Mouse (Mus musculus): ENCODE measurements around the gene Cdc42bpg. TPM values are rescaled to one million over a fixed set of nuclear protein-coding genes. Genes with fewer than 3 reads are reported as not detected.

Cdc42bpg gene
- polyA plus RNA-seq, 1 experiment from 2014 or later, result 0.38 TPM

DNA sequence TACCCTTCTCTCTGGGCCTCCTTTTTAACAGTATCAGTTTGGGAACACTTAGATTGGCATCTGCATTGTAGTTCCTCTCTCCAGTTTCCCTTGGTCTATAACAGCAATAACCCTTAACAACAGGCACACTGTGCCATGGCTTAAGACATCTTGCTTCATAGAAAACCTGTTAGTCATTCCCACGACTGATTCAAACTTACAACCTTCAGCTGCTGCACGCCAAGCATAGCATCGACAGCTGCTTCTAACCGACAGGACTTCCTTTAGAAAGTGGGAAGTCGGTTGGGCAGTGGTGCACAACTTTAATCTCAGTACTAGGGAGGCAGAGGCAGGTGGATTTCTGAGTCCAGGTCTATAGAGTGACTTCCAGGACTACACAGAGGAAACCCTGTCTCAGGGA, 24.9 kb downstream of the Cdc42bpg start:
- Histone ChIP-seq H3K36me3 (no peaks in the 10 kb centered on the region), H3K27ac (no peak overlapping the region), H3K9me3 (no peaks in the 10 kb centered on the region), H3K4me1 (peaks cover 26% of the 10 kb centered on the region), H3K27me3 (ENCODE audit: insufficient read depth, poor library complexity, severe bottlenecking) (no peaks in the 10 kb centered on the region), H3K4me3 (no peak overlapping the region)
- WGBS, result 58% methylated on average over 5 of the region's 5 CpGs
- DNase-seq (ENCODE audit: low spot score), result no peak

DNA sequence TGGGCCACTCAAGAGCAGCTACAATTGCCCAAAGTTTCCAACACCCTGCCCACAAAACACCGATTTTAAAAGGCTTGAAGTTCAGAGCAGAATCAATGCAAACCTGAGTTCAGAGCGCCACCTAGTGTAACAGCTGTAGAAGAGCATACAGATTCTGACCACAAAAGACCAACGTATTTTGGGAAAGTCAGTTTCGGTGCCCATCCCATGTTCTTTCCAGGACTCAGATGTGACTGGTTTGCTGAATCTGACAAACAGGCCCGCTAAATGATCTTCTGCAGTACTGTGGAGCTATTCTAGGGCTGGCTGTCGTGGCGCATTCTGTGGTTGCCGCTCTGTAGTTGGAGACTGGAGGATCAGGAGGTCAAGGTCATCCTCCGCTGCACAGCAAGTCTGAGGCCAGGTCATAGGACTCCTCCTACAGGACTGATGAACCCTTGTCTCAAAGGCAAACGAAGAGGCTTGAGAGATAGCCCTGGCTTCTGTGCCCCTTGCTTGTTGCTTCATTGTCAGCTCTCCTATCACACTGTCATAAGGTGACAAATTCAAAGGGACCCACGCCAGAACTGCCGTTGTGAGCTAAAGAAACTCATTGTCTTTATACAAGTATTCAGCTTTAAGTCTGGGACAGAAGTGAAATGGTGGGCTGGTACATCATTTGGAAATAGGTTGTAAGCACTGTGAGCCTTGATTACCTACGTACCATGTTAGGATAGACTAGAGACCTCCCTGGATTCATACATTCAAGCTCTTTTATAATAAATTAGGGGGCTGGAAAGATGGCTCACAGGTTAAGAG, 25.7 kb downstream of the Cdc42bpg start:
- Histone ChIP-seq H3K4me1 (peaks cover 33% of the 10 kb centered on the region), H3K27ac (peak overlapping the region; percentile 82), H3K4me3 (peak overlapping the region; percentile 35), H3K36me3 (peaks cover 5% of the 10 kb centered on the region), H3K27me3 (ENCODE audit: insufficient read depth, poor library complexity, severe bottlenecking) (no peaks in the 10 kb centered on the region), H3K9me3 (no peaks in the 10 kb centered on the region)
- 25% methylated on average over 13 of the region's 13 CpGs for WGBS
- no peak for DNase-seq (ENCODE audit: low spot score)

DNA sequence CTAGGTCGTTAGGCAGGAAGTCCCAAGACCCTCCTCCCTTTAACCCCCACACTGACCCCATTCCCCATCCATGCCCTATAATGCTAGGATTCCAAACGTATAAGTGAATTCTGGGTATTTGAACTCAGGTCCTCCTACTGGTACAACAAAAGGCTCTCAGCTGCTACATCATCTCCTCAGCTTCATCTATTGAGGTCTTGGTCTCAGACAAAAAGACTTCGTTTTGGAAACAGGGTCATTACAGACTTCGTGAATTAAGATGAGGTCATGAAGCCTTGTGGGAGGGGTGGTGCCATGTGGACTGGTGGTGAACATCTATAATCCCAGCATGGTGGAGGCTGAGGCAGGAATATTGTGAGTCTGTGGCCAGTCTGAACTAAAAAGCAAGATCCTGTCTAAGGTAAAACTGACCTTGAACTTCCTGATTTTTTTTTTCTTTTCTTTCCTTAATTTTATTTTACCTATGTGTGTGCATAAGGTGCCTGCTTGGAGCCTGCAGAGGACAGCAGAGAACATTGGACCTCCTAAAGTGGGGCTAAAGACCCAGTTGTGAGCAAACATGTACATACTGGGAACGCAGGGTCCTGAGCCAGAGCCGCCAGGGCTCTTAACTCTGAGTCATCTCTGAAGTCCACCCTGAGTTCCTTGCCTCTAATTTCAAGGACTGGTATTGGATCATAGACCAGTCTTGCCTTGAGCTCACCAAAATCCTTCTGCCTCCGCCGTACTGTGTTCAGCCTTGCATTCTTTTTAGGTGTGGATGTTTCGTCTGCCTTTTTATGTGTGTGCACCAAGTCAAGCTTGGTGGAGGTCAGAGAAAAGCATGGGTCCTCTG, 27.7 kb downstream of the Cdc42bpg start:
- H3K27me3 ChIP-seq (ENCODE audit: insufficient read depth, poor library complexity, severe bottlenecking), result no peaks in the 10 kb centered on the region
- 69% methylated on average over 9 of the region's 9 CpGs for WGBS
- no peak for DNase-seq (ENCODE audit: low spot score)
- H3K9me3 ChIP-seq, result no peaks in the 10 kb centered on the region
- peak overlapping the region; percentile 91 for H3K27ac ChIP-seq
- peaks cover 39% of the 10 kb centered on the region for H3K4me1 ChIP-seq
- H3K36me3 ChIP-seq, result peaks cover 26% of the 10 kb centered on the region
- peak overlapping the region; percentile 87 for H3K4me3 ChIP-seq

DNA sequence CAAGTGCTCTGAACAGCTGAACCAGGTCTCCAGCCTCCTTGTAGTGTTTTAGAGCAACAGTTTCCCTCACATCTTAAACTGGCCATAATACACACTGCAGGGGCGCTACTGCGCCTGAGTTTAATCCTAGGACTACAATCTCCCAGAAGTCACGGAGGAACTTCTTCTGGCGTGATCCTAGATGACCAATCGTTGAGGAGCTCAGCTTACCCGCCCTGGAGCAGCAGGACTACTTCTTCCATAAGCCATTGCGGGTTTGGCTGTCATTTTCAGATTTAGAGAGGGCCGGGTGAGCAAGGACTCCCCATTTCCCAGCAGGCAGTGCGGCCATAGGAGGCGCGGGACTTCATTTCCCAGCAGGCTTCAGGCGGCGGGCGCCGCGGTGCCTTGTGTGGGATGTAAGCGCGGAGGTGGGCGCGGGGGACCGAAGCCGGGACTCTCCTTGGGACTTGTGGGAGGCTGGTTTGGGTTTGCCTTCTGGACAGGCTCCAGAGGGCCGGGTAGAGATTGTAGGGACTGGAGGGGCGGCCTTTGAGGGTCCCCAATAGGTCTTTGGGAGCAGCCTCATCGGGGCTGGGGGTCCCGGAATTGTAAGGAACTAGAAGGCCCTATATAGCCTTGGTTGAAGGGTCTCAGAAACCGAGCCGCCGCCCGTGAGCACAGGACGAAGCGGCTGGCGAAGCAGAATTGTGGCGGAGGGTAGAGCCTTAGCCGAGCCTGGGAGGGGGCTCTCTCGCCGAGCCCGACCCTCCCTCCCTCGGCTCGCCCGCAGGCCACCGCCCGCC, 28.6 kb downstream of the Cdc42bpg start, which contains the start of gene Men1:
Gene Men1 (plus strand): TSS at position 307 of the 785 bp plus-strand sequence.
- DNase-seq (ENCODE audit: low spot score), result peak; percentile 99
- peaks cover 42% of the 10 kb centered on the region for H3K4me1 ChIP-seq
- under 1% methylated on average over 43 of the region's 43 CpGs for WGBS
- peak within 1 kb of the TSS; percentile 87 for H3K4me3 ChIP-seq
- peak within 1 kb of the TSS; percentile 91 for H3K27ac ChIP-seq
- peaks cover 35% of the 10 kb centered on the region for H3K36me3 ChIP-seq
- no peaks in the 10 kb centered on the region for H3K27me3 ChIP-seq (ENCODE audit: insufficient read depth, poor library complexity, severe bottlenecking)
- H3K9me3 ChIP-seq, result no peaks in the 10 kb centered on the region

DNA sequence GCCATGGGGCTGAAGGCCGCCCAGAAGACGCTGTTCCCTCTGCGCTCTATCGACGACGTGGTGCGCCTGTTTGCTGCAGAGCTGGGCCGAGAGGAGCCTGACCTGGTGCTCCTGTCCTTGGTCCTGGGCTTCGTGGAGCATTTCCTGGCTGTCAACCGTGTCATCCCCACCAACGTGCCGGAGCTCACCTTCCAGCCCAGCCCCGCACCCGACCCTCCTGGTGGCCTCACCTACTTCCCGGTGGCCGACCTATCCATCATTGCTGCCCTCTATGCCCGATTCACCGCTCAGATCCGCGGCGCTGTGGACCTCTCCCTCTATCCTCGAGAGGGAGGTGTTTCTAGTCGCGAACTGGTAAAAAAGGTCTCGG, 29.2 kb downstream of the Cdc42bpg start:
- Histone ChIP-seq H3K4me3 (peak overlapping the region; percentile 87), H3K4me1 (peaks cover 47% of the 10 kb centered on the region), H3K27me3 (ENCODE audit: insufficient read depth, poor library complexity, severe bottlenecking) (no peaks in the 10 kb centered on the region), H3K9me3 (no peaks in the 10 kb centered on the region), H3K36me3 (peaks cover 39% of the 10 kb centered on the region), H3K27ac (peak overlapping the region; percentile 91)
- WGBS, result under 1% methylated on average over 25 of the region's 25 CpGs
- DNase-seq (ENCODE audit: low spot score), result no peak

DNA sequence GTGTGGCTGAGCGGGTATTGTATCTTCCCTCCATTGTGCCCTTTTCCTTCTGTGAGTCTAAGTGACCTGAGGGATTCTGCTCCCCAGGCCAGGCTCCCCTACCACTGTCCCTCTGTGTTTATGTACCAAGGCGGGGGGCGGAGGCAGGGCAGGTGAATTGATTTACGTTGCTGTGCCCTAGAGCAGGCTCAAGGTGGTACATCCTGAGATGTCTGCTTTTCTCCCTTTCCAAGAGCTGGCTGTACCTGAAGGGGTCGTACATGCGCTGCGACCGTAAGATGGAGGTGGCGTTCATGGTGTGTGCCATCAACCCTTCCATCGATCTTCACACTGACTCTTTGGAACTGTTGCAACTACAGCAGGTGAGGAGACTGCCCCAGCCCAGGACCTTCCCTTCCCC, 30.7 kb downstream of the Cdc42bpg start:
- Histone ChIP-seq H3K4me1 (peaks cover 56% of the 10 kb centered on the region), H3K36me3 (peaks cover 39% of the 10 kb centered on the region), H3K4me3 (peak overlapping the region; percentile 87), H3K27ac (no peak overlapping the region), H3K9me3 (no peaks in the 10 kb centered on the region), H3K27me3 (ENCODE audit: insufficient read depth, poor library complexity, severe bottlenecking) (no peaks in the 10 kb centered on the region)
- no peak for DNase-seq (ENCODE audit: low spot score)
- 92% methylated on average over 10 of the region's 10 CpGs for WGBS

DNA sequence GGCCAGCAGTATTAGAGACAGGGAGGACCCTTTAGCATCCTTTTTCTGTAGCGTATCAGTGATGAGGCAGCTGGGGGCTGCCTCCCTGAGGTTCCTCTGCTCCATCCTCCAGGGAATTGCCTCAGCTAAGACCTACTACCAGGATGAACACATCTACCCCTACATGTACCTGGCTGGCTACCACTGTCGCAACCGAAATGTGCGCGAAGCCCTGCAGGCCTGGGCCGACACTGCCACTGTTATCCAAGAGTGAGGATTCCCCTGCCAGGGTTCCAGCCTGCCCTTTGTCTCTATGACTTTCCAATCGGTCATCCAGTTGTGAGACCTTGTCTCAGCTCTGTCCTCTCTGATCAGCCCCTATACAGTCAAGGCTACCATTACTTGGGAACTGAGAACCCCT, 31.9 kb downstream of the Cdc42bpg start:
- Histone ChIP-seq H3K9me3 (no peaks in the 10 kb centered on the region), H3K36me3 (peaks cover 43% of the 10 kb centered on the region), H3K4me3 (no peak overlapping the region), H3K4me1 (peaks cover 66% of the 10 kb centered on the region), H3K27ac (no peak overlapping the region), H3K27me3 (ENCODE audit: insufficient read depth, poor library complexity, severe bottlenecking) (0 out of 2 replicates have a peak, but pooled peaks cover 7% of the 10 kb centered on the region)
- WGBS, result 95% methylated on average over 7 of the region's 7 CpGs
- no peak for DNase-seq (ENCODE audit: low spot score)

DNA sequence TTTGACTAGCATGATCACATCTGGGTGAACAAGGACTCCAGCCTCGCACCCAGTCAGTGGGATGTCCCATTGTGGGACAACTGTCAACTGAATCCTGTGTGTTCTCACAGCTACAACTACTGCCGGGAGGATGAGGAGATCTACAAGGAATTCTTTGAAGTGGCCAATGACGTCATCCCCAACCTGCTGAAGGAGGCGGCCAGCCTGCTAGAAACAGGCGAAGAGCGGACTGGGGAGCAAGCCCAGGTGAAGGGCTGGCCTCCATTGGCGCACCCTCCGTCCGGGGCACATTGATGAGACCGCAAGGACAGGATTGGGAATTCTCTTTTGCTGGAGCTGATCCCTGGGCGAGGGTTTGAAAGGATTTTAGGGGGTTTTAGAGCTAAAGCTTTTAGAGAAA, 32.5 kb downstream of the Cdc42bpg start:
- DNase-seq (ENCODE audit: low spot score), result no peak
- Histone ChIP-seq H3K4me1 (peaks cover 69% of the 10 kb centered on the region), H3K36me3 (peaks cover 47% of the 10 kb centered on the region), H3K27ac (no peak overlapping the region), H3K4me3 (no peak overlapping the region), H3K27me3 (ENCODE audit: insufficient read depth, poor library complexity, severe bottlenecking) (0 out of 2 replicates have a peak, but pooled peaks cover 7% of the 10 kb centered on the region), H3K9me3 (no peaks in the 10 kb centered on the region)
- 85% methylated on average over 11 of the region's 11 CpGs for WGBS

DNA sequence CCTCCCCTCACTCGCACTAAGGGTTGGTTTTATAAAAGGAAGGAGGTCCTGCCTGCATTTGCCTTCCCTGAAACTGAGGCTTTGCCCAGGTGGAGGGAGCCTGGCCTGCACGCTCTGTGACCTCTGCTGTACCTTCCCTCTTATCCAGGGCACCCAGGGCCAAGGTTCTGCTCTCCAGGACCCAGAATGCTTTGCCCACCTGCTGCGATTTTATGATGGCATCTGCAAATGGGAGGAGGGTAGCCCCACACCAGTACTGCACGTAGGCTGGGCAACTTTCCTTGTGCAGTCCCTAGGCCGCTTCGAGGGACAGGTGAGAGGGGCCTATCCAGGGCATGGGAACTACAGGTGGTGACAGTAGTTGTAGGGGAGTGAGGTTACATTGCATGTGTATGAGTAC, 32.9 kb downstream of the Cdc42bpg start:
- Histone ChIP-seq H3K27me3 (ENCODE audit: insufficient read depth, poor library complexity, severe bottlenecking) (0 out of 2 replicates have a peak, but pooled peaks cover 7% of the 10 kb centered on the region), H3K27ac (no peak overlapping the region), H3K9me3 (no peaks in the 10 kb centered on the region), H3K36me3 (peaks cover 51% of the 10 kb centered on the region), H3K4me1 (peaks cover 66% of the 10 kb centered on the region), H3K4me3 (no peak overlapping the region)
- DNase-seq (ENCODE audit: low spot score), result no peak
- 92% methylated on average over 6 of the region's 6 CpGs for WGBS

DNA sequence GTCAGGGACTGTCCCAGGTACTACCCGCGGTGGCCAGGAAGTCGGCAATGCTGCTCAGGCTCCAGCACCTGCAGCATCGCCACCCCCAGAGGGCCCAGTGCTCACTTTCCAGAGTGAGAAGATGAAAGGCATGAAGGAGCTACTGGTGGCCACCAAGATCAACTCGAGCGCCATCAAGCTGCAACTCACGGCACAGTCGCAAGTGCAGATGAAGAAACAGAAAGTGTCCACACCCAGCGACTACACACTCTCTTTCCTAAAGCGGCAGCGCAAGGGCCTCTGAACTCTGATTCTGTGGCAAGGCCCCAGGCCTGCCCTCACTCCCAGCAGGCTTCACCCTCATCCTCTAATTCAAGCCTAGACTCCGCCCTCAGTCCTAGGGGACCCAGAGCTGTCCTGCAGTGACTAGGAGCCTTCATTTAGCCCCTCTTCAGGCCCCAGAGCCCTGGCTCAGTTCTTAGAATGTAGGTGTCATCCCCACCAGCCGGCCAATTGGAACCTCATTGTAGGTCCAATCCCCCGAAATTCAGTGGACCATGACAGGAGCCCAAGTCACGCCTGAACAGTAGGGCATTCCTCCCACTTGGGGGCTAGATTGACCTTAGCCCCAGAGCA, 33.7 kb downstream of the Cdc42bpg start:
- no peaks in the 10 kb centered on the region for H3K9me3 ChIP-seq
- H3K4me3 ChIP-seq, result peak overlapping the region; percentile 84
- DNase-seq (ENCODE audit: low spot score), result no peak
- H3K27me3 ChIP-seq (ENCODE audit: insufficient read depth, poor library complexity, severe bottlenecking), result 0 out of 2 replicates have a peak, but pooled peaks cover 7% of the 10 kb centered on the region
- peaks cover 59% of the 10 kb centered on the region for H3K4me1 ChIP-seq
- peaks cover 59% of the 10 kb centered on the region for H3K36me3 ChIP-seq
- peak overlapping the region; percentile 56; the same call in 1 of the 2 replicates for H3K27ac ChIP-seq
- 72% methylated on average over 15 of the region's 15 CpGs for WGBS

DNA sequence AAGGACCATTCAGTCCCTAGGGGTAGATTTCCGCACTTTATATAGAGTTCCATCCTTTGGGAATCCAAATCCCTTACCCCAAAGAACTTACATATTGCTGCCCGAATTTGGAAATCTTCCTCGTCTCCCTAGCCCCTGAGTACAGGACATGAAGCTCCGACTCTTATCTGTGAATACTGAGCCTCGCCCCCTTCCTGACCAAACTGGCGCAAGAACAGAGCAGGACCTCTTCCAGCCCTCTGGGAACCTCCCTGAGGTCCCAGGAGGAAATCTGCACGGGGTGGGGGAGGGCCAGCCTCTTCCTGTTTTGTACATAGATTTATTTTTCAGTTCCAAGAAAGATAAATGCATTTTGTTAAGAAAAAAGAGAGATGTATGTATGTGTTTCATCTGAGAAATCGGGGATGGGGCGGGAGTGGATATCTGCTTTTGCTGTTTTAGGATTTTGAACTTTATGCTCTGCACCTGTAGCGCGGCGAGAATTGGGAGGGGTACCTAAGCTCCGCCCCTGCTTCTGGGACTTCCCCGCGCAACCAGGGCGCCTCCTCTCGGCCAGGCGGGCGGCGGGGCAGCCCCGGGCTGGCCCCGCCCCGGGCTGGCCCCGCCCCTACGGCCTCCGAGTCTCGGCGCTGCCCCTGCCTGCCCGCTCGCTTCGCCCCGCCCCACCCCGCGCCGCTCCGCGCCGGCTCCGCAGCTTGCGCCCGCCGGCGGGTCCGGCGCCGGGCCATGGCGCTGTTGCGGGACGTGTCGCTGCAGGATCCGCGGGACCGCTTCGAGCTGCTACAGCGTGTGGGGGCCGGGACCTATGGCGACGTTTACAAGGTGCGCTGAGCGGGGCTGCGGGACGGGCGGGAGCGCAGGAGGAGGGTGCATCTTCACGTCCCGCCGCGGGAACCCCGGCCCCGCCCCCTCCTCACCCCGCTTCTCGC, 34.5 kb downstream of the Cdc42bpg start, which contains the start of gene Map4k2:
Gene Map4k2 (plus strand): TSS at position 612 of the 929 bp plus-strand sequence.
- H3K36me3 ChIP-seq, result peaks cover 67% of the 10 kb centered on the region
- H3K27ac ChIP-seq, result peak within 1 kb of the TSS; percentile 91
- H3K4me1 ChIP-seq, result peaks cover 61% of the 10 kb centered on the region

More for the DNA sequence above, 34.5 kb downstream of the Cdc42bpg start, which contains the start of gene Map4k2:
- peak; percentile 89 for DNase-seq (ENCODE audit: low spot score)
- Histone ChIP-seq H3K4me3 (peak within 1 kb of the TSS; percentile 84), H3K27me3 (ENCODE audit: insufficient read depth, poor library complexity, severe bottlenecking) (0 out of 2 replicates have a peak, but pooled peaks cover 7% of the 10 kb centered on the region), H3K9me3 (no peaks in the 10 kb centered on the region)
- WGBS, result 5% methylated on average over 70 of the region's 72 CpGs

All from heart, embryonic 10.5 days (tissue).